Mouse (Mus musculus): ENCODE results near the gene Ydjc.
A peak's percentile ranks its signal among the peaks of the same experiment; 100 is the strongest.

Ydjc gene

GRCm38 (mm10) chr16:17144339-17144738, at the start of gene Ydjc:
TSS of gene Ydjc (plus strand) at chr16:17144621.
- DNase-seq (ENCODE audit: inconsistent age in 2 of 2, low spot score in 1 of 2) = no peak

- no peak for DNase-seq (ENCODE audit: inconsistent age in 2 of 2, low spot score in 1 of 2)
Measured at GRCm38 (mm10) chr16:17096938-17097337, 47.5 kb upstream of the Ydjc start.

GRCm38 (mm10) chr16:17102630-17103220, 41.7 kb upstream of the Ydjc start:
- no peak for DNase-seq (ENCODE audit: inconsistent age in 2 of 2, low spot score in 1 of 2)

- no peak for DNase-seq (ENCODE audit: inconsistent age in 2 of 2, low spot score in 1 of 2)
Measured at GRCm38 (mm10) chr16:17104600-17104999, 39.8 kb upstream of the Ydjc start.

- DNase-seq (ENCODE audit: inconsistent age in 2 of 2, low spot score in 1 of 2) = peak; percentile 75 to 92
Measured at GRCm38 (mm10) chr16:17110771-17111743, 33.4 kb upstream of the Ydjc start, which contains the start of gene Ppil2. TSS of gene Ppil2 (minus strand) at chr16:17111257.

- DNase-seq (ENCODE audit: inconsistent age in 2 of 2, low spot score in 1 of 2) = no peak
Measured at GRCm38 (mm10) chr16:17117309-17117799, 27.1 kb upstream of the Ydjc start.

GRCm38 (mm10) chr16:17121569-17121968, 22.9 kb upstream of the Ydjc start:
- no peak for DNase-seq (ENCODE audit: inconsistent age in 2 of 2, low spot score in 1 of 2)

- DNase-seq (ENCODE audit: inconsistent age in 2 of 2, low spot score in 1 of 2) = no peak
Measured at GRCm38 (mm10) chr16:17124119-17124870, 20.1 kb upstream of the Ydjc start.

GRCm38 (mm10) chr16:17124871-17125520, 19.4 kb upstream of the Ydjc start, which contains the start of gene 2610318N02Rik:
TSS of gene 2610318N02Rik (minus strand) at chr16:17125167.
- peak; percentile 77 to 93 for DNase-seq (ENCODE audit: inconsistent age in 2 of 2, low spot score in 1 of 2)

- peak; percentile 35 to 79 for DNase-seq (ENCODE audit: inconsistent age in 2 of 2, low spot score in 1 of 2)
Measured at GRCm38 (mm10) chr16:17127292-17127691, 17.1 kb upstream of the Ydjc start.

- DNase-seq (ENCODE audit: inconsistent age in 2 of 2, low spot score in 1 of 2) = no peak
Measured at GRCm38 (mm10) chr16:17131191-17132088, 13.0 kb upstream of the Ydjc start.

GRCm38 (mm10) chr16:17132089-17132905, 12.1 kb upstream of the Ydjc start, which contains the start of gene Sdf2l1:
TSS of gene Sdf2l1 (minus strand) at chr16:17132383.
- DNase-seq (ENCODE audit: inconsistent age in 2 of 2, low spot score in 1 of 2) = peak; percentile 97 to 99

- no peak for DNase-seq (ENCODE audit: inconsistent age in 2 of 2, low spot score in 1 of 2)
Measured at GRCm38 (mm10) chr16:17132906-17133200, 11.6 kb upstream of the Ydjc start.

- peak in 1 of 2 experiments; percentile 56 for DNase-seq (ENCODE audit: inconsistent age in 2 of 2, low spot score in 1 of 2)
Measured at GRCm38 (mm10) chr16:17137355-17137754, 7.1 kb upstream of the Ydjc start.

GRCm38 (mm10) chr16:17146772-17147235, 2.4 kb downstream of the Ydjc start, which contains the start of gene Ccdc116:
TSS of gene Ccdc116 (minus strand) at chr16:17147229.
- peak; percentile 81 to 91 for DNase-seq (ENCODE audit: inconsistent age in 2 of 2, low spot score in 1 of 2)

GRCm38 (mm10) chr16:17147391-17147929, 3.0 kb downstream of the Ydjc start:
- DNase-seq (ENCODE audit: inconsistent age in 2 of 2, low spot score in 1 of 2) = peak; percentile 26 to 49

GRCm38 (mm10) chr16:17148084-17148483, 3.7 kb downstream of the Ydjc start:
- peak in 1 of 2 experiments; percentile 61 for DNase-seq (ENCODE audit: inconsistent age in 2 of 2, low spot score in 1 of 2)

Data from adrenal gland, adult (tissue).